12 mouse cellular contexts compared by ENCODE assay signal in genomic region chr1:74015513-74016234, GRCm38 (mm10).
DNase-seq lines count a peak whose midpoint lies in the region; ATAC-seq and TF ChIP-seq lines count a peak whose summit lies in the region.
"Had no signal": no experiment of that assay in that cellular context is flagged by ENCODE, and none has a peak within 500 bp of the region (broad histone marks: within the 10 kb centered on the region; RNA-seq: fewer than 3 reads in every experiment).

No protein-coding gene starts in this region.

- TF ChIP-seq POLR2A in heart, adult 2 months (IDR thresholded peaks at IDR 0.05; ENCODE audit: insufficient read depth, low read depth, low read length), result no peak; the same call in 1 of the 2 replicates

- no peak for TF ChIP-seq CTCF in heart, adult 2 months (IDR thresholded peaks at IDR 0.05)

- peak overlapping the region; percentile 94 for H3K27ac ChIP-seq in heart, adult 2 months
- peak overlapping the region; percentile 76 for H3K27ac ChIP-seq in kidney, embryonic 15.5 days
- H3K27ac ChIP-seq in neural tube, embryonic 15.5 days (replicated peaks), result no peak overlapping the region
- H3K27ac ChIP-seq in midbrain, embryonic 13.5 days, result no peak overlapping the region
- H3K27ac ChIP-seq: hindbrain, embryonic 15.5 days; liver, embryonic 15.5 days had no signal

- H3K79me2 ChIP-seq in heart, adult 2 months (replicated peaks; ENCODE audit: control insufficient read depth, insufficient read depth, low read length), result peaks cover under 1% of the 10 kb centered on the region; the same call in 1 of the 2 replicates

- peaks cover 28% of the 10 kb centered on the region for H3K36me3 ChIP-seq in heart, adult 2 months (ENCODE audit: control insufficient read depth, insufficient read depth, low read length)
- H3K36me3 ChIP-seq in kidney, embryonic 15.5 days, result peaks cover 18% of the 10 kb centered on the region
- H3K36me3 ChIP-seq in neural tube, embryonic 15.5 days, result no peaks in the 10 kb centered on the region
- no peaks in the 10 kb centered on the region for H3K36me3 ChIP-seq in midbrain, embryonic 13.5 days
- H3K36me3 ChIP-seq: hindbrain, embryonic 15.5 days; liver, embryonic 15.5 days had no signal

- WGBS in heart, adult 2 months, result 16% methylated on average over 8 of the region's 8 CpGs
- WGBS in kidney, embryonic 15.5 days, result 27% methylated on average over 8 of the region's 8 CpGs
- 77% methylated on average over 8 of the region's 8 CpGs for WGBS in neural tube, embryonic 15.5 days
- 81% methylated on average over 8 of the region's 8 CpGs for WGBS in midbrain, embryonic 13.5 days

- ATAC-seq in kidney, embryonic 15.5 days (replicated peaks; ENCODE audit: low FRiP score), result peak; percentile 48
- no peak for ATAC-seq in neural tube, embryonic 15.5 days (ENCODE audit: low FRiP score)
- ATAC-seq in midbrain, embryonic 13.5 days, result no peak
- ATAC-seq: CD4-positive, CD25-positive, alpha-beta regulatory T cell, adult 4 months had no signal

- peak overlapping the region; percentile 56 for H3K9ac ChIP-seq in heart, adult 2 months (ENCODE audit: low read depth, low read length)
- H3K9ac ChIP-seq in kidney, embryonic 15.5 days, result no peak overlapping the region
- no peak overlapping the region for H3K9ac ChIP-seq in neural tube, embryonic 15.5 days (replicated peaks)
- H3K9ac ChIP-seq in midbrain, embryonic 13.5 days (replicated peaks), result no peak overlapping the region
- H3K9ac ChIP-seq: hindbrain, embryonic 15.5 days; liver, embryonic 15.5 days had no signal

- H3K4me3 ChIP-seq in heart, adult 2 months, result peak overlapping the region; percentile 24
- H3K4me3 ChIP-seq in kidney, embryonic 15.5 days (replicated peaks), result no peak overlapping the region
- no peak overlapping the region for H3K4me3 ChIP-seq in neural tube, embryonic 15.5 days (replicated peaks)
- no peak overlapping the region for H3K4me3 ChIP-seq in midbrain, embryonic 13.5 days (replicated peaks)
- H3K4me3 ChIP-seq: hindbrain, embryonic 15.5 days; liver, embryonic 15.5 days had no signal

- peak; percentile 58 for DNase-seq in gastrocnemius, postnatal 25 days
- no peak for DNase-seq in gastrocnemius, postnatal 36 days
- DNase-seq in heart, adult 2 months, result peak; percentile 65 to 71
- peak; percentile 68 to 91 for DNase-seq in lung, postnatal 4 days
- DNase-seq in embryo, embryonic 9.5 days (ENCODE audit: extremely low spot score), result no peak
- DNase-seq: thymus, postnatal 4 days had no signal

- no peaks in the 10 kb centered on the region for H3K9me3 ChIP-seq in kidney, embryonic 15.5 days (replicated peaks)
- H3K9me3 ChIP-seq in neural tube, embryonic 15.5 days (replicated peaks), result no peaks in the 10 kb centered on the region
- H3K9me3 ChIP-seq in midbrain, embryonic 13.5 days, result peaks cover 3% of the 10 kb centered on the region; the same call in 1 of the 2 replicates
- H3K9me3 ChIP-seq: hindbrain, embryonic 15.5 days; liver, embryonic 15.5 days had no signal

- intact Hi-C loops in gastrocnemius, postnatal 36 days (cut with DNase I), result no loop called here
- intact Hi-C loops in heart, adult 2 months (cut with DNase I), result no loop called here

- peak; percentile 6; the same call in 1 of the 2 replicates for TF ChIP-seq EP300 in heart, adult 2 months (IDR thresholded peaks at IDR 0.05; ENCODE audit: insufficient read depth, low read depth, low read length)

- H3K4me2 ChIP-seq in kidney, embryonic 15.5 days, result no peak overlapping the region
- no peak overlapping the region for H3K4me2 ChIP-seq in neural tube, embryonic 15.5 days
- no peak overlapping the region for H3K4me2 ChIP-seq in midbrain, embryonic 13.5 days (replicated peaks)
- H3K4me2 ChIP-seq: hindbrain, embryonic 15.5 days; liver, embryonic 15.5 days had no signal

- H3K4me1 ChIP-seq in heart, adult 2 months (ENCODE audit: control insufficient read depth, insufficient read depth, low read length), result peaks cover 53% of the 10 kb centered on the region
- H3K4me1 ChIP-seq in kidney, embryonic 15.5 days, result peaks cover 67% of the 10 kb centered on the region
- H3K4me1 ChIP-seq in neural tube, embryonic 15.5 days, result peaks cover 3% of the 10 kb centered on the region; the same call in 1 of the 2 replicates
- no peaks in the 10 kb centered on the region for H3K4me1 ChIP-seq in midbrain, embryonic 13.5 days (replicated peaks)
- H3K4me1 ChIP-seq: hindbrain, embryonic 15.5 days had no signal

- no peaks in the 10 kb centered on the region for H3K27me3 ChIP-seq in heart, adult 2 months (ENCODE audit: control insufficient read depth, insufficient read depth, low read length)
- H3K27me3 ChIP-seq in kidney, embryonic 15.5 days, result no peaks in the 10 kb centered on the region
- no peaks in the 10 kb centered on the region for H3K27me3 ChIP-seq in neural tube, embryonic 15.5 days (replicated peaks)
- H3K27me3 ChIP-seq in midbrain, embryonic 13.5 days, result no peaks in the 10 kb centered on the region
- H3K27me3 ChIP-seq: hindbrain, embryonic 15.5 days; liver, embryonic 15.5 days had no signal

Comparison
In these comparisons a context has a peak if more than half of its experiments do, and no peak if none do; other contexts are left out.
1. DNase-seq: peak in gastrocnemius, postnatal 25 days (single experiment), heart, adult 2 months (2 of 2) and lung, postnatal 4 days (2 of 2); none in gastrocnemius, postnatal 36 days (0 of 2) and embryo, embryonic 9.5 days (single experiment).
2. H3K27ac ChIP-seq: peak in heart, adult 2 months (single experiment) and kidney, embryonic 15.5 days (single experiment); none in neural tube, embryonic 15.5 days (single experiment) and midbrain, embryonic 13.5 days (single experiment).